ENCODE assay signal across 10 mouse cellular contexts in the genomic region with DNA sequence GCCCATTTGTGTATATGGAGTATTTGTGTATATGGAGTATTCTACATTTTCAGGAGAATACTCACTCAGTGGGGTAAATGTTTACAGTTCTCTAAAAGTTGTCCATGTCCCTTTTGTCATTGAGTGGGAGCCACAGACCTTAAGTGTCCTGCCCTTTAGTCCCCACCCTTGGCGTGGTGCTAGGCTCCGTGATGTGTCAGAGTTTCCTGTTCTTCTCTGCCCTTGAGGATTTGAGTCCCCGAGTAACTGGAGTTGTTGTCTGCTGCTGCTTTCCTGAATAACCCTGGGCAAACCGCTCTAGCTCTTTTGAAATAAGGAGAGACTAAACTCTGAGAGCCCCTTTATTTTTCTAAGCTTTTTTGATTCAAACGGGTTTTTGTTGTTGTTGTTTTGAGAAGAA. TPM values are rescaled to one million over a fixed set of nuclear protein-coding genes. Genes with fewer than 3 reads are reported as not detected.
A peak's percentile ranks its signal among the peaks of the same experiment; 100 is the strongest.
DNase-seq lines count a peak whose midpoint lies in the region.
"Had no signal": no experiment of that assay in that cellular context is flagged by ENCODE, and none has a peak within 500 bp of the region (broad histone marks: within the 10 kb centered on the region; RNA-seq: fewer than 3 reads in every experiment).

No protein-coding gene starts in this region.

- intact Hi-C loops in heart, postnatal 36 days (cut with DNase I) = no loop called here

- peak; percentile 34 for DNase-seq in gastrocnemius, adult 18-20 months (ENCODE audit: low spot score)
- no peak for DNase-seq in gastrocnemius, postnatal 4 days (ENCODE audit: low spot score in 2 of 2)
- DNase-seq in testis, postnatal 10 days (ENCODE audit: low spot score) = peak; percentile 38
- DNase-seq in testis, postnatal 14 days (ENCODE audit: low spot score) = no peak
- peak; percentile 42 to 50 for DNase-seq in heart, postnatal 36 days
- DNase-seq in cerebellum, adult 9-10 months = no peak
- no peak for DNase-seq in spleen, postnatal 14 days (ENCODE audit: low spot score in 2 of 2)
- DNase-seq in layer of hippocampus, postnatal 10 days (ENCODE audit: low spot score in 2 of 2) = no peak
- DNase-seq: cerebellum, postnatal 36 days; thymus, postnatal 4 days had no signal

RNA-seq across cellular contexts. Expression of gene Slc13a4, which starts 48.4 kb away (rescaled TPM):
- total RNA-seq in gastrocnemius, adult 18-20 months (2021) = under 1 TPM; 0.14 to 0.17 TPM
- under 1 TPM; 0.15 to 0.39 TPM for total RNA-seq in gastrocnemius, postnatal 4 days (2021)
- total RNA-seq in heart, postnatal 36 days (2021) = under 1 TPM; 0.11 to 0.17 TPM
- 1 to 10 TPM; 5.7 to 6.4 TPM for total RNA-seq in layer of hippocampus, postnatal 10 days (2021)

Comparison
In these comparisons a context has a peak if more than half of its experiments do, and no peak if none do; other contexts are left out.
1. DNase-seq: peak in gastrocnemius, adult 18-20 months (single experiment), testis, postnatal 10 days (single experiment) and heart, postnatal 36 days (2 of 2); none in gastrocnemius, postnatal 4 days (0 of 2), testis, postnatal 14 days (single experiment), cerebellum, adult 9-10 months (single experiment), spleen, postnatal 14 days (0 of 2) and layer of hippocampus, postnatal 10 days (0 of 2).
2. RNA of gene Slc13a4, which starts 48.4 kb away (total RNA-seq): 5.7 to 6.4 TPM in layer of hippocampus, postnatal 10 days; 0.15 to 0.39 TPM in gastrocnemius, postnatal 4 days, 0.11 to 0.17 TPM in heart, postnatal 36 days and 0.14 to 0.17 TPM in gastrocnemius, adult 18-20 months; every median in the first group is over 4 times any median in the second.